Mouse (Mus musculus): ENCODE data around the gene Cmtm4.

Cmtm4 gene

GRCm38 (mm10) chr8:104411468-104411867 lies 15.9 kb upstream of the Cmtm4 start:
- no peak for DNase-seq (ENCODE audit: low spot score)

DNA sequence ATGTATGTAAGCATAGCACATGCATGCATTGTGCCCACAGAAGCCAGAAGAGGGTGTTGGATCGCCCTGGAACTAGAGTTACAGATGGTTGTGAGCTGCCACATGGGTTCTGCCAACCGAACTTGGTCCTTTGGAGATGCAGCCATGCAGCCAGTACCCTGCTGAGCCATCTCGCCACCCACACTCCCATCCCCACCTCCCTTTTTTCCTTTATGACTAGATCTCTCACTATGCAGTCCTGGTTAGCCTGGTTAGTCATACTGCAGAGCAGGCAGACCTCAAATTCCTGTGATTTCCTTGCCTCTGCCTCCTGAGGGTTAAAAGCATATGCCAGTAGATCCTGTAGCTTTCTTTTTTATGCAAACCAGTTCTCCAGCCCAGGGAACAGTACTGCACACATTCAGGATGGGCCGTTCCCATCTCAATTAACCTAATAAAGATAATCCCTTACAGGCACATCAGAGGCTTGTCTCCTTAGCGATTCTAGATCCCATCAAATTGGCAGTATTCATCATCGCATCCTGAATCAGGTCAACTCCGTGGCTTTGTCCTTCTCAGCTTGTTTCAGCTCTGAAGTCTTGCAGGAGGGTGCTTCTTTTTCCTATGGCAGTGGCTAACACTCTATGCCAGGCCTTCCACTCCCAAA lies 15.1 kb upstream of the Cmtm4 start:
- no peak for DNase-seq (ENCODE audit: low spot score)

- peak; percentile 79 for DNase-seq (ENCODE audit: low spot score)
Observed at GRCm38 (mm10) chr8:104408328-104409110, 12.9 kb upstream of the Cmtm4 start.

- DNase-seq (ENCODE audit: low spot score), result no peak
Observed at GRCm38 (mm10) chr8:104406340-104407128, 10.9 kb upstream of the Cmtm4 start.

GRCm38 (mm10) chr8:104405430-104406187 lies 10.0 kb upstream of the Cmtm4 start:
- DNase-seq (ENCODE audit: low spot score), result peak; percentile 66

DNA sequence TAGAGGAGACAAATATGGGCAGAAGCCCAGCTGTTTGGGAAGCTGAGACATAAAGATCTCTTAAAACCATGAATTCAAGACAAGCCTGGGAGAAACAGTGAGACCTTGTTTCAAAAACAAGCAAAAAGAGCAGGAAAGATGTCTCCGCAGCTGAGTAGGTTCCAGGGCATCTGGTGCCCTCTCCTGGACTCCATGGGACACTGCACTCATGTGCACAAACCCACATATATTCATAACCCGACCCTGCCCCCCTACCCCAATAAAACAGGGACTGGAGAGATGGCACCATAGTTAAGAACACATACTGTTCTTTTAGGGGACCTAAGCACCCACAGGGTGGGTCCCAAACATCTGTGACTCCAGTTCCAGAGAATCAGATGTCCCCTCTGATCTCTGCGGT lies 8.0 kb upstream of the Cmtm4 start:
- peak; percentile 40 for DNase-seq (ENCODE audit: low spot score)

DNA sequence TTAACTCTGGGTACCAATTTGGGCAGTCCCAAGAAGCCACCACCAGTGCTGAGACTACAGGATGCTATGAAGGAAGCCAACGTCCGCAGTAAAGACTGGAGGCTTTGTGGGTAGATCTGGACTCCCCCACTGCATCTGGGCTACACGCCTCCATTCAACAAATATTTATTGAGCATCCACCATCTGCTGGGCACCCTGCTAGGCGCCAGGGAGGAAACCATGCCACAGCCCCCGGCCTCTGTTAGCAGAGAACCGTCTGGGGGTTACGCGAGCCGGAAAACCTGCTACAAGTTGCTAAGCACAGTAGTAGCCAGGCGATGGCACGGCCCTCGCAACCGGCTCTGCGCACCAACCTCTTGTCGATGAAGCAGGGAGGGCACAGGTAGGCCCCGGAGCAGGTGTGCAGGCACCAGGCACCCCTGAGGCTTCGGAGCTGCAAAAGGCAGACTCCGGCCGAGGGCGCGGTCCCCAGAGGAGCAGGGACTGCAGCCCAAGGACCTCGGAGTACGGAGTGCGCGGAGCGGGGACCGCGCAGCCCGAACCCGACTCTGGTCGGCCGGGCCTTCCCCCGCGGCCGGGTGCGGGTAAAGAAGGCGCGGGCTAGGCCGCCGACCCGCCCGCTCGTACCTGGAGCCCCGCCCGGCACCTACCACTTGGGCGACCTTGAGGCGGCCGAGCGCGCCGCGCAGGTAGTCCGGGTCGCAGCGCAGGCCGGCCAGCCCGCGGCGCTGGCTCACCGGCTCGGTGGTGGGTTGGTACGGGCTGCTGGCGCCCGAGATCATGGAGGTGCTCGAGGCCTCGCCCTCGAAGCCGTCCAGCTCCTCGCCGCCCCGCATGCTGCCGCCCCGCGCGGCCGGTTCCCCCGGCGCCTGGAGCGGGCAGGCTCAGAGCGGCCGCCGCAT lies 555 bp downstream of the Cmtm4 start:
- peak; percentile 38 for DNase-seq (ENCODE audit: low spot score)

DNA sequence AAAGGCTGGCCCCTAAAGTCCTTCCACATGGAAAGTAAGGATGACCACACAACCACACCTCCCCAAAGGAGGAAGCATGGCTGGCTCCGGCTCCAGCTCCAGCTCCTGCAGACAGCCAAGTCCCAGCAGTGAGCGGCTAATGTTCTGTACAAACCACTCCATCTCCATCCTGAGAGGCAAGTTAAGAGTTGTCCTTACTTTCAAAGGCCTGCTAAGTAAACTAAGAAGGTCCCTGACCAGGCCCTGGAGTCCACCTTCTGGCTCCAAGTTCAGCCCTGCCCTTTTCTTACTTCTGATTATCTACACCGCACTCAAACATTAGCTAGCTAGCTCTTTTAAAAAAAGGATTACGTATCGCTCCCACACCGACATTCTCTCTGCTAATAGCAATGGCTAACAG lies 1.8 kb downstream of the Cmtm4 start:
- DNase-seq (ENCODE audit: low spot score), result no peak

DNA sequence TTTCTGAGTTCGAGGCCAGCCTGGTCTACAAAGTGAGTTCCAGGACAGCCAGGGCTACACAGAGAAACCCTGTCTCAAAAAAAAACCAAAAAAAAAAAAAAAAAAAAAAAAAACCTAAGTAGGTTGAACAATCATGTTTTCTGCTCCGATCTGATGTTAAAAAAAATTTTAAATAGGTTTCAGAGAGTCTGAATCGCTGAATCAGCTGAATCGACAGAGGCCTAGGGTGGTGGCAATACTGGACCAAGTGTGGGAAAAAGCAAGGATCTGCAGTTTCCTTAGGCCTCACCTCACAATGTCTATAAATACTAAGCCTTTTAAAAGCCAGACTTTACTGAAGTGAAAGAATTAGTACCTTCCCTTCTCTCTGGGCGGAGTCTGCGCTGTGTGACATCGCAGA lies 2.5 kb downstream of the Cmtm4 start:
- no peak for DNase-seq (ENCODE audit: low spot score)

DNA sequence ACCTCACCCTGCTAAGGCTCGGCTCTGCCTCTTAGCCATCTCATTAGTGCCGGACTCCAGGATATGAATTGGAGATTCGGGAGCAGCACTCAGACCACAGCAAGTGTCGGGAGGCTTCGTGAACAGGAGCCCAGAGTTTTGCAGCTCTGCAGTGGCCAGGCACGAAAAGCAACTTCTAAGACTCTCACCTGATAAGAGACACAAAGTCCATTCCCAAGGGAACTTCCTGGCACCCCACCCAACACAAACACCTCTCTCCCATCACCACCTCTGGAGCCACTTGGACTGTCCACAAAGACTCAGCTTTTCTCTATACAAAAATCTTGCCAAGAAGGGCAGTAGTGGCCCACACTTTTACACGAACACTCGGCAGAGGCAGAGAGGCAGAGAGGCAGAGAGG lies 5.4 kb downstream of the Cmtm4 start:
- no peak for DNase-seq (ENCODE audit: low spot score)

DNA sequence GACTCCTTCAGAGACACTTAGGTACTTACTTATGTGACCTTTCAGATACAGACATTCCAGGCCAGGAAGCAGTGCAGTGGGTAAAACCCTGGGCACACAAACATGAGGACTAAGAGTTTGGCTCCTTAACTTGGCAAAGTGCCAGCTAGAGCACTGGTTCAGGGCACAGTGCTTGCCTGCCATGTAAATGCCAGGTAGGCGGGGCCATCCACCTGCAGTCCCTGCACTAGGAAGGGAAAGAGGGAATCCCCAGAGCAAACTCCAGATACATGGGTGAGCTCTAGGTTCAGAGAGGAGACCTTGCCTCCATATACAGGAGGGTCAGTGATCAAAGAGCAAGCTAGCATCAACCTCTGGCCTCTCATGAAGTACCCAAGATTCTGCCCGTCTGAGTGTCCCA lies 7.6 kb downstream of the Cmtm4 start:
- peak; percentile 86 for DNase-seq (ENCODE audit: low spot score)

GRCm38 (mm10) chr8:104387501-104387900 lies 8.1 kb downstream of the Cmtm4 start:
- no peak for DNase-seq (ENCODE audit: low spot score)

- DNase-seq (ENCODE audit: low spot score), result no peak
Observed at GRCm38 (mm10) chr8:104386693-104387092, 8.9 kb downstream of the Cmtm4 start.

DNA sequence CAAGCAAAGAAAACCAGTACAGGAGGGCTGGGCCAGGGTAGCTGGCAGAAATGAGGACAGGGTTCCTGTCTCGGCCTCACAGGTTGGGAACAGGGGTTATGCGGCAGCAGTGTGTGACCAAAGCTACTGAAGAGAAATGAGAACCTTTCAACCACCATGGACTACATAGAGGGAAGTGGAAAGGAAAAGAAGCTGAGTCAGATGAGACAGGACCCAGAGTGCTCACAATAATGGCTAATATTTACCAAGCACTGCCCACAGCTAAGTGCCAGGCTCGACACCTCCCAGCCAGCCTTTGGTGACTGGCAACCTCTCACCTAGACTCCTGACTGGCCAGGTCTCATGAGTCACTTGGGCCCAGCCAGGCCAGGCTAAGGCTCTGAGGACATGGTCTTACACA lies 11.6 kb downstream of the Cmtm4 start:
- DNase-seq (ENCODE audit: low spot score), result peak; percentile 67

DNA sequence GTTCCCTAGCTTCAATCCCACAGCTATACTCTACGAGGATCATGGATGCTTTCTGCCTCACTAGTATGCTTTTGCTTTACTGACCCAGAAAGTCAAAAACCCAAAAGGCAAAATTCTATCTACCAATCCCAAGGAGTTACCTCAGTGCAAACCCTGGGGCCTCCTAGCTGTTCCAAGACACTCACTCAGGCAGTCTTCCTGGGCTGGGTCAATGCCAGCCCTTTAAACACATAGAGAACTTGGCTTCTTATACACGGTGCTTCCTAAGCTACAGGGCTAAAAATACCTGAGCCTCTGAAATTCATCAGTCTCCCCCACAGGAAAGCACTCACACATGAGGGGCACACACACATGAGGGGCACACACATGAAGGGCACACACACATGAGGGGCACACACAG lies 12.3 kb downstream of the Cmtm4 start:
- DNase-seq (ENCODE audit: low spot score), result peak; percentile 61

GRCm38 (mm10) chr8:104380961-104381411 lies 14.6 kb downstream of the Cmtm4 start:
- DNase-seq (ENCODE audit: low spot score), result no peak

DNA sequence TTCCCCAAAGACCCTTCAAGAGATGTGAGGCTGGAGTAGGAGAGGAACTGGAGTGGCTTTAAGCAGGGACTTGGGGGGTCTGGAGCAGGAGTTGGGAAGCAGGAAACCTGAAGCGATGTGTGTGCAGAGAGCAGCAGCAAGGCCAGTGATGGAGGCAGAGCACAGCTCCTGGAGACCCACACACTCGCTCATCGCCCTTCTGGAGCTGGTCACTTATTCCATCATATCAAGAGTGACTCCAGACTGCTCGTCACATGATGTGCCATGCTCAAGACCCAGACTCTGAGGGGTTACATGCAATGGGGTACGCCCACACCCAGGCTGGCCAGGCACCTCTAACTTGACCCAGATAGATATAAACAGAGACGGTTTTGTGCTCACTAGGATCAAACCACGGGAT lies 15.3 kb downstream of the Cmtm4 start:
- DNase-seq (ENCODE audit: low spot score), result no peak

DNA sequence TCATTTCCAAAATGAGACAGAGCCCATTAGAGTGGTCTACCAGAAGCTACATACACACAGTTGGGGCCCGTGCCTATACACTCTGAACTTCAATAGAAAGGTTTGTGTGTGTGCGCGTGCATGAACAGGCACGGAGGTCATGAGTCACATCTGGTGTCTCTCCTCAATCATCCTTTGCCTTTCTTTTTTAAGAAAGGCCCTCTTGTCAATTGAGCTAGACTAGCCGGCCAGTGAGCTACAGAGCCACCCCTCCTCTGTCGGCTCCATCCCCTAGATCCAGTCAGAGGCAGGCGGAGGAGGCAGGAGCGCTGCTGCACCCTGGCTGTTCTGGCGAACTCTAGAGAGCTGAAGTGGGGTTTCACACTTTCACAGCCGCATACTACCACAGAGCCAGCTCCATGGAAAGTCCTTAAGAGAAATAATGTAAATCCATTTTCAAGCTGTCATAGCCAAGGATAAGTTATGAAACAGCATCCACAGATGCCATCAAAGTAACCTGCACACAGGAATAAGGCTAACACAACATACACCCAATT lies 16.2 kb downstream of the Cmtm4 start:
- no peak for DNase-seq (ENCODE audit: low spot score)

- DNase-seq (ENCODE audit: low spot score), result no peak
Observed at GRCm38 (mm10) chr8:104376669-104377068, 18.9 kb downstream of the Cmtm4 start.

GRCm38 (mm10) chr8:104375959-104376358 lies 19.6 kb downstream of the Cmtm4 start:
- no peak for DNase-seq (ENCODE audit: low spot score)

Data from adipocyte (in vitro differentiated cells).